Mouse (Mus musculus) MEL (cell line): ENCODE measurements around the gene a. TPM values are rescaled to one million over a fixed set of nuclear protein-coding genes. Genes with fewer than 3 reads are reported as not detected.

Source experiments
- DNase-seq: peaks from one replicate; pipeline ENCODE4 v3.0.0; 2011; ENCODE audit warnings: low read depth, low spot score
- H3K27ac ChIP-seq: 2 replicates; pipeline ENCODE4 v1.5.1; 2012; ENCODE audit warnings: low read depth, mild to moderate bottlenecking, control low read depth, low read length, moderate library complexity; ENCODE audit not compliant: control insufficient read depth
- H3K27me3 ChIP-seq, 2 experiments: fragments of 150-350 bp in 1 of 2; sonication (generic) in 1 of 2; 2 replicates each; pipeline ENCODE4 v1.6.1; 2012; ENCODE audit warnings: low read length in 2 of 2, mild to moderate bottlenecking in 2 of 2, improper control_type of control experiment in 1 of 2, moderate library complexity in 1 of 2; ENCODE audit not compliant: insufficient read depth in 2 of 2, control insufficient read depth in 1 of 2
- H3K36me3 ChIP-seq, 2 experiments: 2 replicates each; pipeline ENCODE4 v1.6.1; 2012 to 2014; ENCODE audit warnings: low read length in 2 of 2, improper control_type of control experiment in 1 of 2, inconsistent platforms in 1 of 2, mild to moderate bottlenecking in 1 of 2; ENCODE audit not compliant: insufficient read depth in 2 of 2, control insufficient read depth in 1 of 2
- H3K4me1 ChIP-seq, 2 experiments: fragments of 150-350 bp in 1 of 2; sonication (generic) in 1 of 2; 2 replicates each; pipeline ENCODE4 v1.6.1; 2012; ENCODE audit warnings: low read length in 2 of 2, improper control_type of control experiment in 1 of 2, mild to moderate bottlenecking in 1 of 2; ENCODE audit not compliant: insufficient read depth in 2 of 2, control insufficient read depth in 1 of 2
- H3K4me3 ChIP-seq, 2 experiments: fragments of 150-350 bp in 1 of 2; sonication (generic) in 1 of 2; 2 replicates each; pipeline ENCODE4 v1.5.1; 2012; ENCODE audit warnings: low read depth in 2 of 2, low read length in 2 of 2, mild to moderate bottlenecking in 2 of 2, moderate library complexity in 2 of 2, control low read depth in 1 of 2, improper control_type of control experiment in 1 of 2; ENCODE audit not compliant: control insufficient read depth in 1 of 2, insufficient read depth in 1 of 2
- H3K79me2 ChIP-seq: 2 replicates; pipeline ENCODE4 v1.6.1; 2012; ENCODE audit warnings: mild to moderate bottlenecking, low read length, moderate library complexity; ENCODE audit not compliant: control insufficient read depth, poor library complexity, insufficient read depth
- H3K9ac ChIP-seq: 2 replicates; pipeline ENCODE4 v1.6.1; 2012; ENCODE audit warnings: low read depth, mild to moderate bottlenecking, control low read depth, low read length, moderate library complexity; ENCODE audit not compliant: control insufficient read depth, poor library complexity, severe bottlenecking
- H3K9me3 ChIP-seq: fragments of 150-350 bp; sonication (generic); replicated peaks from 2 replicates; pipeline ENCODE4 v1.6.1; 2012; ENCODE audit warnings: mild to moderate bottlenecking, low read length, improper control_type of control experiment, moderate library complexity; ENCODE audit not compliant: insufficient read depth
- CHD1 ChIP-seq: IDR thresholded peaks from 2 replicates; pipeline ENCODE4 v1.6.1; 2012; ENCODE audit warnings: low read depth, mild to moderate bottlenecking, inconsistent platforms, low read length, improper control_type of control experiment
- CHD2 ChIP-seq: IDR thresholded peaks from 2 replicates; pipeline ENCODE4 v1.6.1; 2011; ENCODE audit warnings: low read length, improper control_type of control experiment
- CTCF ChIP-seq, 3 experiments: IDR thresholded peaks in 2 of 3; conservative IDR thresholded peaks in 1 of 3; 2 replicates each; pipeline ENCODE4 v1.5.1; 2011 to 2012; ENCODE audit warnings: low read length in 3 of 3, low read depth in 2 of 3, mild to moderate bottlenecking in 2 of 3, improper control_type of control experiment in 1 of 3, inconsistent platforms in 1 of 3, mixed read lengths in 1 of 3, moderate library complexity in 1 of 3; ENCODE audit not compliant: control insufficient read depth in 1 of 3, insufficient read depth in 1 of 3, poor library complexity in 1 of 3, severe bottlenecking in 1 of 3
- ELF1 ChIP-seq: IDR thresholded peaks from 2 replicates; pipeline ENCODE4 v1.6.1; 2014; ENCODE audit warnings: low read depth, mild to moderate bottlenecking, inconsistent platforms, low read length, improper control_type of control experiment, moderate library complexity
- EP300 ChIP-seq, 2 experiments: IDR thresholded peaks; 2 replicates each; pipeline ENCODE4 v1.6.1; 2011; ENCODE audit warnings: improper control_type of control experiment in 2 of 2, low read length in 2 of 2, low read depth in 1 of 2, mild to moderate bottlenecking in 1 of 2
- ETS1 ChIP-seq: IDR thresholded peaks from 2 replicates; pipeline ENCODE4 v1.6.1; 2012; ENCODE audit warnings: low read depth, mild to moderate bottlenecking, inconsistent platforms, low read length, improper control_type of control experiment, moderate library complexity
- GABPA ChIP-seq: IDR thresholded peaks from 2 replicates; pipeline ENCODE4 v1.6.1; 2012; ENCODE audit warnings: low read depth, mild to moderate bottlenecking, inconsistent platforms, low read length, improper control_type of control experiment, moderate library complexity
- GATA1 ChIP-seq: IDR thresholded peaks from 2 replicates; pipeline ENCODE4 v1.6.1; 2011; ENCODE audit warnings: low read depth, low read length, improper control_type of control experiment
- HCFC1 ChIP-seq: IDR thresholded peaks from 2 replicates; pipeline ENCODE4 v1.6.1; 2012; ENCODE audit warnings: low read depth, mild to moderate bottlenecking, inconsistent platforms, low read length, improper control_type of control experiment, moderate library complexity
- JUND ChIP-seq: IDR thresholded peaks from 2 replicates; pipeline ENCODE4 v1.6.1; 2011; ENCODE audit warnings: low read depth, mild to moderate bottlenecking, improper control_type of control experiment, low read length
- MAX ChIP-seq: IDR thresholded peaks from 2 replicates; pipeline ENCODE4 v1.6.1; 2011; ENCODE audit warnings: low read length, improper control_type of control experiment
- MEF2A ChIP-seq: IDR thresholded peaks from 2 replicates; pipeline ENCODE4 v1.6.1; 2014; ENCODE audit warnings: low read depth, mild to moderate bottlenecking, inconsistent platforms, low read length, improper control_type of control experiment; ENCODE audit not compliant: poor library complexity, insufficient replicate concordance, severe bottlenecking; ENCODE audit errors: extremely low read depth
- MXI1 ChIP-seq: IDR thresholded peaks from 2 replicates; pipeline ENCODE4 v1.6.1; 2011; ENCODE audit warnings: mild to moderate bottlenecking, low read depth, low read length, improper control_type of control experiment
- MYB ChIP-seq: IDR thresholded peaks from 2 replicates; pipeline ENCODE4 v1.6.1; 2011; ENCODE audit warnings: mild to moderate bottlenecking, low read depth, low read length, improper control_type of control experiment
- MYC ChIP-seq: IDR thresholded peaks from 2 replicates; pipeline ENCODE4 v1.6.1; 2011; ENCODE audit warnings: low read depth, mild to moderate bottlenecking, low read length, improper control_type of control experiment, moderate library complexity
- NELFE ChIP-seq: IDR thresholded peaks from 2 replicates; pipeline ENCODE4 v1.6.1; 2011; ENCODE audit warnings: low read depth, low read length, improper control_type of control experiment
- NRF1 ChIP-seq: IDR thresholded peaks from 2 replicates; pipeline ENCODE4 v1.6.1; 2014; ENCODE audit warnings: low read depth, mild to moderate bottlenecking, inconsistent platforms, low read length, improper control_type of control experiment, moderate library complexity; ENCODE audit not compliant: poor library complexity, insufficient read depth, severe bottlenecking
- POLR2A ChIP-seq, 2 experiments: IDR thresholded peaks; 2 replicates each; pipeline ENCODE4 v1.6.1; 2011 to 2012; ENCODE audit warnings: low read length in 2 of 2, mild to moderate bottlenecking in 2 of 2, control low read depth in 1 of 2, improper control_type of control experiment in 1 of 2, low read depth in 1 of 2, moderate library complexity in 1 of 2; ENCODE audit not compliant: control insufficient read depth in 1 of 2, insufficient read depth in 1 of 2, poor library complexity in 1 of 2
- POLR2AphosphoS2 ChIP-seq: IDR thresholded peaks from 2 replicates; pipeline ENCODE4 v1.6.1; 2011; ENCODE audit warnings: low read length, improper control_type of control experiment
- POLR2AphosphoS5 ChIP-seq: IDR thresholded peaks from 2 replicates; pipeline ENCODE4 v1.6.1; 2012; ENCODE audit warnings: low read depth, borderline replicate concordance, mild to moderate bottlenecking, inconsistent platforms, low read length, moderate library complexity, mixed read lengths
- RCOR1 ChIP-seq: IDR thresholded peaks from 2 replicates; pipeline ENCODE4 v1.6.1; 2012; ENCODE audit warnings: low read depth, mild to moderate bottlenecking, inconsistent platforms, low read length, improper control_type of control experiment
- SIN3A ChIP-seq: IDR thresholded peaks from 2 replicates; pipeline ENCODE4 v1.6.1; 2012; ENCODE audit warnings: low read length, improper control_type of control experiment, inconsistent platforms
- TAL1 ChIP-seq: IDR thresholded peaks from 2 replicates; pipeline ENCODE4 v1.6.1; 2012; ENCODE audit warnings: mild to moderate bottlenecking, inconsistent platforms, low read length, moderate library complexity, mixed read lengths
- TCF12 ChIP-seq: IDR thresholded peaks from 2 replicates; pipeline ENCODE4 v1.6.1; 2014; ENCODE audit warnings: low read depth, mild to moderate bottlenecking, inconsistent platforms, low read length, improper control_type of control experiment, moderate library complexity
- ZKSCAN1 ChIP-seq: IDR thresholded peaks from 2 replicates; pipeline ENCODE4 v1.6.1; 2012; ENCODE audit warnings: low read depth, mild to moderate bottlenecking, inconsistent platforms, low read length, improper control_type of control experiment, moderate library complexity
- ZMIZ1 ChIP-seq: IDR thresholded peaks from 2 replicates; pipeline ENCODE4 v1.6.1; 2012; ENCODE audit warnings: low read depth, mild to moderate bottlenecking, inconsistent platforms, low read length, improper control_type of control experiment, moderate library complexity
- ZNF384 ChIP-seq: IDR thresholded peaks from 2 replicates; pipeline ENCODE4 v1.6.1; 2012; ENCODE audit warnings: low read depth, mild to moderate bottlenecking, inconsistent platforms, low read length, improper control_type of control experiment
- polyA plus RNA-seq, 2 experiments: library from polyadenylated mRNA; stranded (reverse) in 1 of 2; unstranded in 1 of 2; fragments of >175 nt in 1 of 2; fragments of >200 nt in 1 of 2; gene quantifications; 2 replicates each; pipeline versions ENCODE4 v1.2.1 to v1.2.4; 2012; ENCODE audit warnings: low replicate concordance in 2 of 2, low read depth in 1 of 2; ENCODE audit not compliant: insufficient read length in 2 of 2, insufficient read depth in 1 of 2, missing spikeins in 1 of 2
- total RNA-seq: library from RNA; depleted of rRNA; stranded (reverse); fragments of 300-350 nt; gene quantifications from 2 replicates; pipeline ENCODE4 v1.2.3, GENCODE M21; 2012

Gene a
- total and polyA plus RNA-seq, 3 experiments = not detected

- no peaks in the 10 kb centered on the region for H3K27me3 ChIP-seq
- H3K36me3 ChIP-seq = peaks cover 0 to 29% of the 10 kb centered on the region in 2 experiments; a peak in 2 of 4 replicates
- no peak overlapping the region for H3K9ac ChIP-seq
- H3K4me3 ChIP-seq = no peak overlapping the region
- no peak for TF ChIP-seq TAL1
- peak; percentile 97 for TF ChIP-seq POLR2AphosphoS2
- no peak for TF ChIP-seq CHD2
- TF ChIP-seq ZKSCAN1 = no peak
- no peak for TF ChIP-seq GATA1
- TF ChIP-seq RCOR1 = no peak
- TF ChIP-seq CHD1 = no peak
- TF ChIP-seq POLR2A (IDR thresholded peaks at IDR 0.05; ENCODE audit: control insufficient read depth in 1 of 2, insufficient read depth in 1 of 2, low read depth in 1 of 2, low read length in 2 of 2, poor library complexity in 1 of 2) = peak in 1 of 2 experiments; percentile 22; a peak in 1 of 4 replicates
- no peak for TF ChIP-seq GABPA
- peak; percentile 84; the same call in 1 of the 2 replicates for TF ChIP-seq ZMIZ1
- no peak for TF ChIP-seq JUND
- TF ChIP-seq ETS1 = no peak
- no peak for TF ChIP-seq ELF1
- no peak for TF ChIP-seq MYB
- TF ChIP-seq POLR2AphosphoS5 = no peak
- H3K4me1 ChIP-seq = no peaks in the 10 kb centered on the region
- no peaks in the 10 kb centered on the region for H3K79me2 ChIP-seq
- DNase-seq = peak; percentile 38
- no peak overlapping the region for H3K27ac ChIP-seq
- H3K9me3 ChIP-seq = no peaks in the 10 kb centered on the region
Measured at GRCm38 (mm10) chr2:154869954-154870641, 78.9 kb downstream of the a start.

GRCm38 (mm10) chr2:154876621-154877020 is 85.4 kb downstream of the a start:
- Histone ChIP-seq H3K27ac (no peak overlapping the region), H3K9ac (no peak overlapping the region), H3K4me1 (no peaks in the 10 kb centered on the region), H3K9me3 (no peaks in the 10 kb centered on the region), H3K36me3 (peaks cover 0 to 71% of the 10 kb centered on the region in 2 experiments; a peak in 2 of 4 replicates), H3K4me3 (no peak overlapping the region), H3K79me2 (peaks cover 5% of the 10 kb centered on the region; the same call in 1 of the 2 replicates), H3K27me3 (no peaks in the 10 kb centered on the region)
- no peak for DNase-seq
- no peak for TF ChIP-seq ELF1
- no peak for TF ChIP-seq NELFE
- TF ChIP-seq SIN3A = no peak
- no peak for TF ChIP-seq ZKSCAN1
- TF ChIP-seq HCFC1 = no peak
- TF ChIP-seq ZMIZ1 = no peak
- TF ChIP-seq POLR2AphosphoS2 = no peak
- no peak for TF ChIP-seq MAX
- TF ChIP-seq CTCF (IDR thresholded peaks at IDR 0.05 in 2 of 3, conservative IDR thresholded peaks at IDR 0.05 in 1 of 3; ENCODE audit: control insufficient read depth in 1 of 3, insufficient read depth in 1 of 3, low read depth in 2 of 3, low read length in 3 of 3, poor library complexity in 1 of 3, severe bottlenecking in 1 of 3) = no peak
- no peak for TF ChIP-seq MXI1
- no peak for TF ChIP-seq MYC
- no peak for TF ChIP-seq CHD1
- TF ChIP-seq MEF2A = no peak
- TF ChIP-seq GATA1 = no peak
- no peak for TF ChIP-seq RCOR1
- TF ChIP-seq CHD2 = no peak
- no peak for TF ChIP-seq TCF12
- TF ChIP-seq NRF1 = no peak
- no peak for TF ChIP-seq EP300 (IDR thresholded peaks at IDR 0.05; ENCODE audit: low read depth in 1 of 2, low read length in 2 of 2)
- TF ChIP-seq ZNF384 = no peak
